Mouse (Mus musculus): ENCODE data around the gene Sec11a.

DNA sequence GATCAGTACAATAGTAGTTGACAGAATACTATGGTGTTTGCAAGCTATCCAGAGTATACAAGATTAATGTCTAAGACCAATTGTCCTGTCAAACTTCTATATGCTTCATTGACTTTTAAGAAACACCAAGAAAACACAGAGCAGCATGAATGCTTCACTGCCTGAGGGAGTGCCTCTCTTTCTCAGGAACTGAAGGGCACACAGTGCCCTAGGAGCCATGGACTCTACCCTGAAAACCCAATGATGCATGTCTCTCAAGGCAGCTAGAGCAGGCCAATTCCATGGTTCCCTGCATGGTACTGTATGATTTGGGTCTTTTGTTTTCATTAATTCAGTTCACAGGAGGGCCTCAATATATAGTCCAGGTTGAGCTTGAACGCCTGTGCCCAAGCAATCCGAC, 6.7 kb upstream of the Sec11a start:
- TF ChIP-seq CTCF (conservative IDR thresholded peaks at IDR 0.05; ENCODE audit: low read length) (no peak), POU5F1 (IDR thresholded peaks at IDR 0.05; ENCODE audit: borderline replicate concordance, low read length) (no peak), NANOG (IDR thresholded peaks at IDR 0.05; ENCODE audit: borderline replicate concordance, low read length) (no peak)

All from E14TG2a.4 (cell line).